Mouse (Mus musculus) bone marrow macrophage, adult 2 months (primary cell): ENCODE results near the gene Pear1.

Experiments used
- CTCF ChIP-seq: IDR thresholded peaks from 2 replicates; pipeline ENCODE4 v1.5.1; 2012; ENCODE audit warnings: low read depth, mild to moderate bottlenecking, low read length, moderate library complexity
- POLR2A ChIP-seq: IDR thresholded peaks from 2 replicates; pipeline ENCODE4 v1.6.1; 2012; ENCODE audit warnings: mild to moderate bottlenecking, low read depth, low read length, borderline replicate concordance

- TF ChIP-seq CTCF (no peak), POLR2A (no peak)
These were observed 59.6 kb downstream of the Pear1 start for GRCm38 (mm10) chr3:87764506-87764905.
